Mouse (Mus musculus) liver, embryonic 14.5 days (tissue): ENCODE data around the gene Kif21a.

Experiments used
- CTCF ChIP-seq: IDR thresholded peaks from 2 replicates; pipeline ENCODE4 v1.5.1; 2016; ENCODE audit warnings: antibody characterized with exemption, low read depth, control low read depth
- EP300 ChIP-seq: IDR thresholded peaks from 2 replicates; pipeline ENCODE4 v1.6.1; 2016; ENCODE audit warnings: antibody characterized with exemption, low read depth

GRCm38 (mm10) chr15:90960831-90961554, 88.8 kb downstream of the Kif21a start:
- no peak for TF ChIP-seq CTCF
- TF ChIP-seq EP300, result no peak
